Mouse (Mus musculus): ENCODE results near the gene Fads6. TPM values are rescaled to one million over a fixed set of nuclear protein-coding genes. Genes with fewer than 3 reads are reported as not detected.
A peak's percentile ranks its signal among the peaks of the same experiment; 100 is the strongest.

Gene Fads6
- polyA plus RNA-seq, 1 experiment from 2014 or later = 1.5 TPM

DNA sequence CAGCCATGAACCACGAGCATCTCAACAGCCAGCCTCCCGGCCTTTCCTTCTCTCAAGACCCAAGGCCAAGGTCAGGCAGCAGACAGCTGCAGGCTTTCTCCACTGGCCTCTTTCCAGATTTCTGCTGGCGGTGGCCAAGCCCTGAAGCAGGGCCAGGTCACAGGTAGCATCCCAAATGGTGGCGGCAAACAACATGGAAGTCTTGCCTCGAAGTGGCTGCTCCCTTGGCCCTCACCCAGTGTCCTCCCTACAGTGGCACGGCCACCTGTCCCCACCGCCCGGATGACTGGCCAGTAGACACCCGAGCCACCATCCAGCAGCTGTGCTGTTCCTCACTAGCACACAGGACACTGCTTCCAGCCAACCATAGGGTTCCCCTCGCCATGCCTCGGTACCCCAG, 56.1 kb downstream of the Fads6 start:
- H3K27ac ChIP-seq (ENCODE audit: low read length) = no peak overlapping the region
- 81% methylated on average over 11 of the region's 11 CpGs for WGBS
- no peaks in the 10 kb centered on the region for H3K4me1 ChIP-seq (ENCODE audit: control insufficient read depth, insufficient read depth, low read length)
- H3K4me3 ChIP-seq (ENCODE audit: low read length) = no peak overlapping the region
- no peaks in the 10 kb centered on the region for H3K9me3 ChIP-seq (ENCODE audit: control insufficient read depth, low read length)
- H3K36me3 ChIP-seq (ENCODE audit: control insufficient read depth, insufficient read depth, low read length) = peaks cover 7% of the 10 kb centered on the region; the same call in 1 of the 2 replicates
- no peak for ATAC-seq
- peaks cover 3% of the 10 kb centered on the region; the same call in 1 of the 2 replicates for H3K27me3 ChIP-seq (replicated peaks; ENCODE audit: control insufficient read depth, insufficient read depth, low read length)
- H3K9ac ChIP-seq (ENCODE audit: low read depth, low read length) = no peak overlapping the region
- no peak overlapping the region for H3K4me2 ChIP-seq (ENCODE audit: low read depth, low read length)

DNA sequence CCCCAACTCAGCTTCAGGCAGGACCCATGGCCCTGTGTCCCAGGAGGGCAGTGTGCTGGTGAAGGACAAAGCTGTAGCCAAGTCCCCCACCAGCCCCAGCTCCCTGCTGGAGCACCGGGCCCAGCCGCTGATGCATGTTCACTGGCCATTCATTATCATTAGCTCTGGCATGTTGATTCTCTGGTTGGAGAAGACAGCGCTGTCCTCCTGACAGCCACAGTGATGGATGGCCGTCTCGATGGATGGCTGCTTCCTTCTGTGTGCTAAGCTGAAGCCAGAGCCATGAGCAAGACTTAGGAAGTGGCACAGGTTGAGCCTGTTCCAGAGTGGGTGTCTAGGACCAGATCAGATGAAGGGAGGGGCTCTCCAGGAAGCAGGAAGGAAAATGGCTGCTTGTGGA, 60.9 kb downstream of the Fads6 start:
- WGBS = 15% methylated on average over 5 of the region's 5 CpGs
- H3K9me3 ChIP-seq (ENCODE audit: control insufficient read depth, low read length) = no peaks in the 10 kb centered on the region
- no peaks in the 10 kb centered on the region for H3K27me3 ChIP-seq (replicated peaks; ENCODE audit: control insufficient read depth, insufficient read depth, low read length)
- ATAC-seq = no peak
- 0 out of 2 replicates have a peak, but pooled peaks cover under 1% of the 10 kb centered on the region for H3K36me3 ChIP-seq (ENCODE audit: control insufficient read depth, insufficient read depth, low read length)
- H3K4me1 ChIP-seq (ENCODE audit: control insufficient read depth, insufficient read depth, low read length) = peaks cover 11% of the 10 kb centered on the region
- H3K9ac ChIP-seq (ENCODE audit: low read depth, low read length) = no peak overlapping the region
- no peak overlapping the region for H3K27ac ChIP-seq (ENCODE audit: low read length)
- no peak overlapping the region for H3K4me3 ChIP-seq (ENCODE audit: low read length)
- no peak overlapping the region for H3K4me2 ChIP-seq (ENCODE audit: low read depth, low read length)

DNA sequence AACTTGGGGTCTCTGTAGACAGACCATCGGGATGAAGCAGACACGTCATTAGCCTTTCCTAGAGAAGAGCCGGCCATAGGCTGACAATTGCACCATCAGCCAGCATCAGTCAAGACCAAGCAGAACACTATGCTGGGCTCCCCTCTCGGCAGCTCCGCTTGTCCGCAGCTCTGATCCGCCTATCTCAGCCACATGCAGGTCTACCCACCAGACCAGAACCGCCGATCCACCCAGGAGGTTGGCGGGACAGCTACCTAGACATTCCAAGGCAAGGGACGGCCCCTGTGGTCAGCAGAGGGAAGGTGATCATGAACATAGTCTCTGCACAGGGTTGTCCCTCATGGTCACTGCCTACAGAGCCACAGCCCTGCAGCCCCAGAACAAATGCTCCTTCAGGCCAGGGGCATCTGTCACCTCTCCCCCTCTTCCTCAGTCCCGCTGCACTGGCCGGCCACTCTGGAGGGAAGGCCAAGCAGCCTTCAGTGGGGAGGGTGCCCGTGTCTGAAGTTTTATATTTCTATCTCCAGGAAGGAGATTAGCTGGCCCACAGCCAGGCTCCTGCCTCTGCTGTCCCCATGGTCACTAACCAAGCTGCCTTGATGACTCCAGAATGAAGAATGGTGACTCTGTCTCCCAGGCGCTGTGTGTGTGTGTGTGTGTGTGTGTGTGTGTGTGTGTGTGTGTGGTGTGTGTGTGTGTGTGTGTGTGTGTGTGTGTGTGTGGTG, 63.0 kb downstream of the Fads6 start:
- Histone ChIP-seq H3K27ac (ENCODE audit: low read length) (no peak overlapping the region), H3K9ac (ENCODE audit: low read depth, low read length) (no peak overlapping the region), H3K27me3 (replicated peaks; ENCODE audit: control insufficient read depth, insufficient read depth, low read length) (no peaks in the 10 kb centered on the region), H3K4me3 (ENCODE audit: low read length) (no peak overlapping the region), H3K36me3 (ENCODE audit: control insufficient read depth, insufficient read depth, low read length) (no peaks in the 10 kb centered on the region), H3K9me3 (ENCODE audit: control insufficient read depth, low read length) (no peaks in the 10 kb centered on the region), H3K4me1 (ENCODE audit: control insufficient read depth, insufficient read depth, low read length) (peaks cover 22% of the 10 kb centered on the region), H3K4me2 (ENCODE audit: low read depth, low read length) (no peak overlapping the region)
- no peak for ATAC-seq
- WGBS = 82% methylated on average over 15 of the region's 15 CpGs

DNA sequence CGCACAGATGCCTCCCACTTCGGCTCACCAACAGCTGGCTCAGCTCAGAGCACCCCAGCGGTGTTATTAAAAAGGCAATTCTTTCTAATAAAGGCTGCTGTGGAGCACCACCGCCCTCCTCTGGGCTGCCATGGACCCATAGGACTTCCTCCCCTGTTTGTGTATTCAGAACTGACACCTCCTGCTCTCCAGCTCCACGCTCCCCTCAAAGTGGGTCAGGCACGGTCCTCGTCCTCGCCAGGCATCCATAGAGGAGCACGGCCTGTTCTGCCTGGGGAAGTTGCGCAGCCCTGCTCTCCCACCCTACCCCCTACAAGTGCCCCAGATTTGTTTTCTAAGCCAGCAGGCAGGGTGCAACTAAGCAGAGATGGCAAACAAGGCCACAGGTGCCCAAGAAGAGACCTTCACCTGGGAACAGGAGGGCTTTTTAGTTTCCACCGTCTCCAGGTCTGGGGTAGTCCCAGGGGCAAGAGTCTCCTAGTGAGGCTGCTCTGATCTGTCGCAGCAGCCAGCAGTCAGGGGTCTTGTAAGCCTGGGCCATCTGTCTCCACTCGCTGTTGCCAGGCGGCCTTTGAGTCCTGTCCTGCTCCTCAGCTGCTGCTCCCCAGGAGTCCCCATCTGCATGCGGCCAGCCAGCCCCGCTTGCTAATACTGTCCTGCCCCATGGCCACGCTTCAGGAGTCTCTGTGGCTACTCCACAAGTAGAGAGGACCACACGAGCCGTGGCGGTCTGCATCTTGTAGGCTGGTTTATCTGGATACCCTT, 63.8 kb downstream of the Fads6 start:
- Histone ChIP-seq H3K4me3 (ENCODE audit: low read length) (no peak overlapping the region), H3K9me3 (ENCODE audit: control insufficient read depth, low read length) (no peaks in the 10 kb centered on the region), H3K4me1 (ENCODE audit: control insufficient read depth, insufficient read depth, low read length) (peaks cover 22% of the 10 kb centered on the region), H3K27me3 (replicated peaks; ENCODE audit: control insufficient read depth, insufficient read depth, low read length) (no peaks in the 10 kb centered on the region), H3K4me2 (ENCODE audit: low read depth, low read length) (no peak overlapping the region), H3K9ac (ENCODE audit: low read depth, low read length) (no peak overlapping the region), H3K36me3 (ENCODE audit: control insufficient read depth, insufficient read depth, low read length) (no peaks in the 10 kb centered on the region), H3K27ac (ENCODE audit: low read length) (no peak overlapping the region)
- no peak for ATAC-seq
- WGBS = 71% methylated on average over 20 of the region's 20 CpGs

DNA sequence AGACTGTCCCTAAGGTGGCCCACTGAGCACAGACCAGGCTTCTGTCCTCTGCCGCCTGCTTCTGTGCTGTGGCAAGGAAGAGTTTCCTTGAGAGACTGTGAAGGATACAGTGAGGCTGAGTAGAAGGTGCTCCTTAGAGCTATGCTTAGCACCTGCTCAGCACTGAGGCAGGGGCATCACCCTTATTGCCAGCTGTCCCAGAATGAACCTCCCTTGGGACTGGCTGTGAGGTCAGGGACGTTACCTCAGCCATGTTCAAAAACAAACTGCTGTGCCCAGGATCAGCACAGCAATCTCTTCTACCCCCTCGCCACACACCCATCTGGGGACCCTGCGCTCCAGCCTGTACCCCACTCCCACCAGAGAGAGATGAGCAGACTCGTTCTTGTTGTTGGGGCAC, 64.6 kb downstream of the Fads6 start:
- ATAC-seq = no peak
- Histone ChIP-seq H3K4me3 (ENCODE audit: low read length) (no peak overlapping the region), H3K27ac (ENCODE audit: low read length) (no peak overlapping the region), H3K27me3 (replicated peaks; ENCODE audit: control insufficient read depth, insufficient read depth, low read length) (no peaks in the 10 kb centered on the region), H3K4me2 (ENCODE audit: low read depth, low read length) (no peak overlapping the region), H3K9ac (ENCODE audit: low read depth, low read length) (no peak overlapping the region), H3K36me3 (ENCODE audit: control insufficient read depth, insufficient read depth, low read length) (no peaks in the 10 kb centered on the region), H3K9me3 (ENCODE audit: control insufficient read depth, low read length) (no peaks in the 10 kb centered on the region), H3K4me1 (ENCODE audit: control insufficient read depth, insufficient read depth, low read length) (peaks cover 22% of the 10 kb centered on the region)
- 95% methylated on average over 5 of the region's 5 CpGs for WGBS

DNA sequence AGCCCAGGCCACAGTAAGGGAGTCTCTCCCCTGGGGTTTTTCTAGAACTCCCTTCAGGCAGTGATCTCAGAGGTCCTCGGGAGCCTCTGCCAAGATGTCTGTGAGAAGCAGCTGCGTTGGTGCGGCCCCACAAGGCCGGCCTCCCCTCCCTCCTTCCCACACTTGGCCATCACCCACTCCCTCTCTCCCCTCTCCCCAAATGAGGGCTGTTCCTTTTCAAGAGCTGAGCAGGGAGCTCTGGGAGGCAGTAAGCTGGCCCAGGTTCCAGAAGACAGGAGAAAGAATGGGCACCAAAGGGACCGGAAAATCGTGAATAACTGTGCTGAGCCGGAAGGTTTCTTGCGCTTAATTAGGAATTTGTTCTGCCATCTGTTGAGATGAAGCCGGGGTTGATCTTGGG, 65.5 kb downstream of the Fads6 start:
- Histone ChIP-seq H3K4me3 (ENCODE audit: low read length) (no peak overlapping the region), H3K27me3 (replicated peaks; ENCODE audit: control insufficient read depth, insufficient read depth, low read length) (no peaks in the 10 kb centered on the region), H3K27ac (ENCODE audit: low read length) (peak overlapping the region; percentile 97), H3K9me3 (ENCODE audit: control insufficient read depth, low read length) (no peaks in the 10 kb centered on the region), H3K36me3 (ENCODE audit: control insufficient read depth, insufficient read depth, low read length) (no peaks in the 10 kb centered on the region), H3K4me1 (ENCODE audit: control insufficient read depth, insufficient read depth, low read length) (peaks cover 22% of the 10 kb centered on the region), H3K4me2 (ENCODE audit: low read depth, low read length) (peak overlapping the region; percentile 33; the same call in 1 of the 2 replicates), H3K9ac (ENCODE audit: low read depth, low read length) (peak overlapping the region; percentile 64)
- WGBS = 50% methylated on average over 9 of the region's 9 CpGs
- ATAC-seq = peak; percentile 41

DNA sequence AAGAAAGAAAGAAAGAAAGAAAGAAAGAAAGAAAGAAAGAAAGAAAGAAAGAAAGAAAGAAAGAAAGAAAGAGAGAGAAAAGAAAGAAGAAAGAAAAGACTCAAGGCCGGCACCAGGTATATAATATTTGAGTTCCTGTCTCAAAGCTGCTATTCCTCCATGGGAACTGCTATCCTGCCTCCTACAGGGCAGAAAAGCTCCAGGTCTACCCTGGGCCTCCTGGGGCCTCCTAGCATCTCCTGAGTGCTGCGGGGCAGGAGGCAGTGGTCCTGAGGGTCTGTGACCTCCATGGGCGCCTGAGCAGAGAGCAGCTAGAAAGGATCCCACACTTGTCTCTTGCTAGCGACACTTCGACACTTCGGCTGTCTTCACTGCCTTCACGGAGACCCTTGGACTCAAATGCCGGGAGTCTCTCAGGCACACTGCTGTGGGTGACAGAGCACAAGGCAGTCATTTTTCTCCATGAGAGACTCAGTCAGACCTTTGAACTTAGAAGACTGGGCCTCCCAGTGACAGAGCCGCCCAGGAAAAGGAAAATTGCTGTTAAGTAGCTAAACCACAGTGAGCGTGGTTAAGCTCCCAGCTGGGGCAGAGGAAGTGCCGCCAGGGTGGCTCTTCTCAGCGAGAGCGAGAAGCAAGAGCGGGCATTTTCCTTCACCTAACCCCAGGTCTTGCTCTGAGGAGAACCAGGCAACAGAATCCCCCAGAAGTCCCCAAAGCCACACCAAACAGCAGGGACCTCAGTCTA, 66.1 kb downstream of the Fads6 start:
- 30% methylated on average over 14 of the region's 14 CpGs for WGBS
- Histone ChIP-seq H3K36me3 (ENCODE audit: control insufficient read depth, insufficient read depth, low read length) (no peaks in the 10 kb centered on the region), H3K4me1 (ENCODE audit: control insufficient read depth, insufficient read depth, low read length) (peaks cover 22% of the 10 kb centered on the region), H3K27ac (ENCODE audit: low read length) (peak overlapping the region; percentile 97), H3K4me2 (ENCODE audit: low read depth, low read length) (peak overlapping the region; percentile 46), H3K27me3 (replicated peaks; ENCODE audit: control insufficient read depth, insufficient read depth, low read length) (no peaks in the 10 kb centered on the region), H3K9ac (ENCODE audit: low read depth, low read length) (peak overlapping the region; percentile 64), H3K4me3 (ENCODE audit: low read length) (no peak overlapping the region), H3K9me3 (ENCODE audit: control insufficient read depth, low read length) (no peaks in the 10 kb centered on the region)
- peak; percentile 94 for ATAC-seq
